Mouse (Mus musculus) liver, postnatal 0 days (tissue): ENCODE data around the gene Grid2.

Source experiments
- CTCF ChIP-seq: sonication (generic); IDR thresholded peaks from 2 replicates; pipeline ENCODE4 v1.5.1; 2016; ENCODE audit warnings: antibody characterized with exemption, low read depth
- EP300 ChIP-seq: IDR thresholded peaks from 2 replicates; pipeline ENCODE4 v1.6.1; 2016; ENCODE audit warnings: antibody characterized with exemption, low read depth, mild to moderate bottlenecking

DNA sequence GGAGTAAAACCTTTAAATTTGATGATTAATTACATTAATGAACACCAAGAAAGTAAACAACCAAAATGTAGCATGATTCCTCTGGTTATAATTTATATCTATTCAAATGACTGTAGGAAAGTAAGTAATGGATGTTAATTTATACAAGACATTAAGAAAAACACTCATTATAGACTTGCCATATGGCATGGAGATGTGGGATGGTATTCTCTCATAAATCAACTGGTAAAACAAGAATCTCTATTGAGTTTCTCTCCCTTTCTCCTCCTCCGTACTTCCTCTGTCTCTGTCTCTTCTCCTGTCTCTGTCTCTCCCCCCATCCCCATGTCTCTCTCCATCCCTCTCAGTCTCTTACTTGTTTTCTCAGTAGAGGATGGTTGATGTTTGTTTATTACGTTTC, 506.9 kb downstream of the Grid2 start:
- TF ChIP-seq CTCF: no peak
- TF ChIP-seq EP300: no peak
